Mouse (Mus musculus): Measurements from ENCODE around the gene Olfr1122. TPM values are rescaled to one million over a fixed set of nuclear protein-coding genes. Genes with fewer than 3 reads are reported as not detected.

The Olfr1122 gene
- not detected in 2 replicates for polyA plus RNA-seq (2012; rRNA removed; ENCODE audit: low replicate concordance)

GRCm38 (mm10) chr2:87385549-87385948, at the start of gene Olfr1122:
Olfr1122 (plus strand) TSS chr2:87385849.

GRCm38 (mm10) chr2:87354515-87354914, 31.1 kb upstream of the Olfr1122 start, which contains the start of gene Olfr1120:
Olfr1120 (plus strand) TSS chr2:87354815.

GRCm38 (mm10) chr2:87369595-87369994, 16.1 kb upstream of the Olfr1122 start, which contains the start of gene Olfr1121:
Olfr1121 (plus strand) TSS chr2:87369895.

GRCm38 (mm10) chr2:87416335-87416734, 30.7 kb downstream of the Olfr1122 start, which contains the start of gene Olfr1123:
Olfr1123 (plus strand) TSS chr2:87416635.

GRCm38 (mm10) chr2:87429975-87430374, 44.3 kb downstream of the Olfr1122 start, which contains the start of gene Olfr1124:
Olfr1124 (plus strand) TSS chr2:87430275.

Other genes with a start within 250 kb of the Olfr1122 start
- gene Olfr1110, start 245.5 kb upstream of the Olfr1122 start, polyA plus RNA-seq (2012; rRNA removed; ENCODE audit: low replicate concordance), result not detected in 2 replicates
- not detected in 2 replicates for gene Olfr1111, start 233.2 kb upstream of the Olfr1122 start, polyA plus RNA-seq (2012; rRNA removed; ENCODE audit: low replicate concordance)
- gene Olfr1112, start 198.1 kb upstream of the Olfr1122 start, polyA plus RNA-seq (2012; rRNA removed; ENCODE audit: low replicate concordance), result not detected in 2 replicates
- gene Olfr1113, start 176.9 kb upstream of the Olfr1122 start, polyA plus RNA-seq (2012; rRNA removed; ENCODE audit: low replicate concordance), result not detected in 2 replicates
- not detected in 2 replicates for gene Olfr1115, start 137.8 kb upstream of the Olfr1122 start, polyA plus RNA-seq (2012; rRNA removed; ENCODE audit: low replicate concordance)
- gene Olfr1116, start 118.3 kb upstream of the Olfr1122 start, polyA plus RNA-seq (2012; rRNA removed; ENCODE audit: low replicate concordance), result not detected in 2 replicates
- gene Olfr1118, start 78.3 kb upstream of the Olfr1122 start, polyA plus RNA-seq (2012; rRNA removed; ENCODE audit: low replicate concordance), result not detected in 2 replicates
- not detected in 2 replicates for gene Olfr1120, start 31.0 kb upstream of the Olfr1122 start, polyA plus RNA-seq (2012; rRNA removed; ENCODE audit: low replicate concordance)
- gene Olfr1121, start 16.0 kb upstream of the Olfr1122 start, polyA plus RNA-seq (2012; rRNA removed; ENCODE audit: low replicate concordance), result not detected in 2 replicates
- gene Olfr1123, start 30.8 kb downstream of the Olfr1122 start, polyA plus RNA-seq (2012; rRNA removed; ENCODE audit: low replicate concordance), result not detected in 2 replicates
- not detected in 2 replicates for gene Olfr1124, start 44.4 kb downstream of the Olfr1122 start, polyA plus RNA-seq (2012; rRNA removed; ENCODE audit: low replicate concordance)
- gene Olfr1126, start 68.1 kb downstream of the Olfr1122 start, polyA plus RNA-seq (2012; rRNA removed; ENCODE audit: low replicate concordance), result not detected in 2 replicates
- gene Pramel7, start 111.2 kb downstream of the Olfr1122 start, polyA plus RNA-seq (2012; rRNA removed; ENCODE audit: low replicate concordance), result not detected in 2 replicates
- not detected in 2 replicates for gene Pramel6, start 120.7 kb downstream of the Olfr1122 start, polyA plus RNA-seq (2012; rRNA removed; ENCODE audit: low replicate concordance)
- not detected in 2 replicates for gene Olfr153, start 145.9 kb downstream of the Olfr1122 start, polyA plus RNA-seq (2012; rRNA removed; ENCODE audit: low replicate concordance)
- not detected in 2 replicates for gene Olfr1128, start 159.7 kb downstream of the Olfr1122 start, polyA plus RNA-seq (2012; rRNA removed; ENCODE audit: low replicate concordance)
- not detected in 2 replicates for gene Olfr1129, start 188.1 kb downstream of the Olfr1122 start, polyA plus RNA-seq (2012; rRNA removed; ENCODE audit: low replicate concordance)
- not detected in 2 replicates for gene Olfr1130, start 220.4 kb downstream of the Olfr1122 start, polyA plus RNA-seq (2012; rRNA removed; ENCODE audit: low replicate concordance)
- not detected in 2 replicates for gene Olfr1131, start 241.3 kb downstream of the Olfr1122 start, polyA plus RNA-seq (2012; rRNA removed; ENCODE audit: low replicate concordance)